Mouse (Mus musculus) bone marrow macrophage, adult 2 months (primary cell): Measurements from ENCODE around the gene Serpinb13.

Source experiments
- CTCF ChIP-seq: IDR thresholded peaks from 2 replicates; pipeline ENCODE4 v1.5.1; 2012; ENCODE audit warnings: low read depth, mild to moderate bottlenecking, low read length, moderate library complexity
- POLR2A ChIP-seq: IDR thresholded peaks from 2 replicates; pipeline ENCODE4 v1.6.1; 2012; ENCODE audit warnings: mild to moderate bottlenecking, low read depth, low read length, borderline replicate concordance

- TF ChIP-seq CTCF (no peak), POLR2A (no peak)
Observed at GRCm38 (mm10) chr1:106959981-106960380, 20.8 kb upstream of the Serpinb13 start.
